Mouse (Mus musculus) CH12.LX (cell line): Measurements from ENCODE around the gene Ly6f. TPM values are rescaled to one million over a fixed set of nuclear protein-coding genes. Genes with fewer than 3 reads are reported as not detected.

Experiments
- DNase-seq: peaks from one replicate; pipeline ENCODE4 v3.0.0-alpha.2; 2013; ENCODE audit errors: extremely low read depth
- H3K27ac ChIP-seq: 2 replicates; pipeline ENCODE4 v1.5.1; 2012; ENCODE audit warnings: low read depth, mild to moderate bottlenecking, control low read depth, moderate library complexity; ENCODE audit not compliant: insufficient read depth
- H3K27me3 ChIP-seq: replicated peaks from 2 replicates; pipeline ENCODE3; 2012; ENCODE audit warnings: inconsistent platforms
- H3K36me3 ChIP-seq, 2 experiments: replicated peaks in 1 of 2; 2 replicates each; pipeline versions ENCODE3 to v1.6.1; 2012; ENCODE audit warnings: inconsistent platforms in 1 of 2, low read length in 1 of 2, mild to moderate bottlenecking in 1 of 2, mixed read lengths in 1 of 2, moderate library complexity in 1 of 2; ENCODE audit not compliant: control insufficient read depth in 1 of 2, insufficient read depth in 1 of 2
- H3K4me1 ChIP-seq, 2 experiments: 2 replicates each; pipeline ENCODE4 v1.6.1; 2012; ENCODE audit warnings: inconsistent platforms in 1 of 2, moderate library complexity in 1 of 2; ENCODE audit not compliant: insufficient read depth in 2 of 2, control insufficient read depth in 1 of 2
- H3K4me2 ChIP-seq: 2 replicates; pipeline ENCODE4 v1.6.1; 2012; ENCODE audit warnings: low read depth, mild to moderate bottlenecking, control low read depth; ENCODE audit not compliant: poor library complexity, insufficient read depth, severe bottlenecking
- H3K4me3 ChIP-seq, 3 experiments: fragments of 150-350 bp in 1 of 3; sonication (generic) in 1 of 3; replicated peaks in 1 of 3; 2 replicates each; pipeline versions ENCODE3 to v1.5.1; 2011 to 2012; ENCODE audit warnings: low read depth in 2 of 3, low read length in 2 of 3, mild to moderate bottlenecking in 2 of 3, moderate library complexity in 2 of 3, control low read depth in 1 of 3, improper control_type of control experiment in 1 of 3, inconsistent platforms in 1 of 3, mixed read lengths in 1 of 3; ENCODE audit not compliant: poor library complexity in 1 of 3
- H3K79me2 ChIP-seq: replicated peaks from 2 replicates; pipeline ENCODE4 v1.6.1; 2012; ENCODE audit warnings: mild to moderate bottlenecking, moderate library complexity; ENCODE audit not compliant: control insufficient read depth, poor library complexity, insufficient read depth, severe bottlenecking; ENCODE audit errors: extremely low read depth
- H3K9ac ChIP-seq: 2 replicates; pipeline ENCODE4 v1.6.1; 2012; ENCODE audit warnings: low read depth, mild to moderate bottlenecking, control low read depth, moderate library complexity; ENCODE audit not compliant: insufficient read depth
- H3K9me3 ChIP-seq: replicated peaks from 2 replicates; pipeline ENCODE3; 2012; ENCODE audit warnings: low read length, inconsistent platforms, mixed read lengths
- BHLHE40 ChIP-seq: IDR thresholded peaks from 2 replicates; pipeline ENCODE4 v1.6.1; 2011; ENCODE audit warnings: mild to moderate bottlenecking, low read depth, low read length, improper control_type of control experiment
- CHD2 ChIP-seq: IDR thresholded peaks from 2 replicates; pipeline ENCODE4 v1.6.1; 2011; ENCODE audit warnings: low read length, improper control_type of control experiment
- CTCF ChIP-seq, 2 experiments: IDR thresholded peaks in 1 of 2; conservative IDR thresholded peaks in 1 of 2; 2 replicates each; pipeline ENCODE4 v1.5.1; 2011 to 2012; ENCODE audit warnings: low read depth in 2 of 2, low read length in 2 of 2, improper control_type of control experiment in 1 of 2, inconsistent platforms in 1 of 2, mild to moderate bottlenecking in 1 of 2, moderate library complexity in 1 of 2
- E2F4 ChIP-seq: IDR thresholded peaks from 2 replicates; pipeline ENCODE4 v1.6.1; 2011; ENCODE audit warnings: low read depth, low read length, improper control_type of control experiment; ENCODE audit not compliant: insufficient replicate concordance
- ELF1 ChIP-seq: IDR thresholded peaks from 2 replicates; pipeline ENCODE4 v1.6.1; 2014; ENCODE audit warnings: low read depth, mild to moderate bottlenecking, inconsistent platforms, low read length, improper control_type of control experiment
- EP300 ChIP-seq: IDR thresholded peaks from 2 replicates; pipeline ENCODE4 v1.6.1; 2011; ENCODE audit warnings: low read length, improper control_type of control experiment
- GABPA ChIP-seq: IDR thresholded peaks from 2 replicates; pipeline ENCODE4 v1.6.1; 2012; ENCODE audit warnings: low read depth, low read length, improper control_type of control experiment, inconsistent platforms; ENCODE audit not compliant: insufficient replicate concordance
- IRF4 ChIP-seq: IDR thresholded peaks from 2 replicates; pipeline ENCODE4 v1.6.1; 2014; ENCODE audit warnings: low read depth, mild to moderate bottlenecking, inconsistent platforms, low read length, improper control_type of control experiment
- JUN ChIP-seq: IDR thresholded peaks from 2 replicates; pipeline ENCODE4 v1.6.1; 2011; ENCODE audit warnings: low read depth, mild to moderate bottlenecking, low read length, improper control_type of control experiment, moderate library complexity; ENCODE audit not compliant: insufficient read depth
- MAX ChIP-seq: IDR thresholded peaks from 2 replicates; pipeline ENCODE4 v1.6.1; 2011; ENCODE audit warnings: low read length, improper control_type of control experiment
- NELFE ChIP-seq: IDR thresholded peaks from 2 replicates; pipeline ENCODE4 v1.6.1; 2011; ENCODE audit warnings: low read depth, low read length, improper control_type of control experiment
- POLR2A ChIP-seq: IDR thresholded peaks from 2 replicates; pipeline ENCODE4 v1.6.1; 2011; ENCODE audit warnings: low read depth, mild to moderate bottlenecking, improper control_type of control experiment, low read length
- POLR2AphosphoS2 ChIP-seq: IDR thresholded peaks from 2 replicates; pipeline ENCODE4 v1.6.1; 2011; ENCODE audit warnings: low read depth, low read length, improper control_type of control experiment
- RAD21 ChIP-seq: IDR thresholded peaks from 2 replicates; pipeline ENCODE4 v1.6.1; 2011; ENCODE audit warnings: low read depth, mild to moderate bottlenecking, low read length, improper control_type of control experiment, moderate library complexity
- SIN3A ChIP-seq: IDR thresholded peaks from 2 replicates; pipeline ENCODE4 v1.6.1; 2012; ENCODE audit warnings: low read length, improper control_type of control experiment, inconsistent platforms
- TCF12 ChIP-seq: IDR thresholded peaks from 2 replicates; pipeline ENCODE4 v1.6.1; 2014; ENCODE audit warnings: low read depth, mild to moderate bottlenecking, inconsistent platforms, low read length, improper control_type of control experiment
- UBTF ChIP-seq: IDR thresholded peaks from 2 replicates; pipeline ENCODE4 v1.6.1; 2012; ENCODE audit warnings: low read depth, mild to moderate bottlenecking, inconsistent platforms, low read length, improper control_type of control experiment, moderate library complexity
- ZKSCAN1 ChIP-seq: IDR thresholded peaks from 2 replicates; pipeline ENCODE4 v1.6.1; 2012; ENCODE audit warnings: low read depth, inconsistent platforms, low read length, improper control_type of control experiment, borderline replicate concordance
- ZNF384 ChIP-seq: IDR thresholded peaks from 2 replicates; pipeline ENCODE4 v1.6.1; 2012; ENCODE audit warnings: low read depth, low read length, improper control_type of control experiment, inconsistent platforms
- dilution Hi-C: fragments of 300-500 bp; cut with MboI; formaldehyde crosslinking; loops from 2 replicates; pipeline ENCODE4 v1.14.3; 2020; ENCODE audit warnings: low sequenced_read_pairs; ENCODE audit not compliant: extremely low pct_unique_long_range_greater_than_20kb, extremely low pct_ligation_motif_present
- in situ Hi-C: fragments of 300-500 bp; cut with MboI; formaldehyde crosslinking; loops from 3 replicates; pipeline ENCODE4 v1.14.3; 2019; ENCODE audit warnings: low sequenced_read_pairs, low pct_ligation_motif_present, low pct_unique_long_range_greater_than_20kb, mixed read lengths
- polyA plus RNA-seq: library from polyadenylated mRNA; unstranded; fragments of >175 nt; gene quantifications from 2 replicates; pipeline ENCODE4 v1.2.1, GENCODE M21; 2012; ENCODE audit warnings: low read depth; ENCODE audit not compliant: insufficient read length
- total RNA-seq, 2 experiments: library from RNA; depleted of rRNA; stranded (reverse); fragments of 300-350 nt in 1 of 2; fragments of >200 nt in 1 of 2; gene quantifications; 2 replicates each; pipeline ENCODE4 v1.2.3; 2012 to 2014

Gene Ly6f
- total and polyA plus RNA-seq, 3 experiments: not detected

DNA sequence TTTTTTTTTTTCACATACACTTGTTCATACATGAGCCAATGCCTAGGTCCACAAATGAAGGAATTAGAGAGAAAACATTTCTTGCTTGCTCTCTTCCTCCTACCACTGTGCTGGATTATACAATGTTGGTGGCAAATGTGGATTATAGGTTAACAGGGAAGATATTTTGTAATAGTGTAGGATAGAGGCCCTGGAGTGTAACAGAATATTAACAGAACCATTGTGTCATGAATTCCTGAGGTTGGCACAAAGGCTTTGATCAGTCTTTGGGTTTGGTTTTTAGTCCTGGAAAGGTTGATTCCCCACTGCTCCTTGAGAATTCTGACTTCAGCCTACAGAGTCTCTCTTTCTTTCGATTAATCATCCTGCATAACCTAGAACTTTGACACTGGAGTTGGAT is 1.6 kb upstream of the Ly6f start:
- no peak overlapping the region for H3K27ac ChIP-seq
- peaks cover 0 to 4% of the 10 kb centered on the region in 2 experiments; a peak in 1 of 4 replicates for H3K4me1 ChIP-seq
- H3K4me3 ChIP-seq: no peak overlapping the region
- H3K9ac ChIP-seq: no peak overlapping the region
- no peaks in the 10 kb centered on the region for H3K36me3 ChIP-seq
- dilution Hi-C loops (no loop called here), in situ Hi-C loops (no loop called here)
- H3K4me2 ChIP-seq: no peak overlapping the region
- peaks cover 2% of the 10 kb centered on the region for H3K27me3 ChIP-seq
- no peak for TF ChIP-seq ELF1
- no peak for TF ChIP-seq EP300
- TF ChIP-seq ZNF384: no peak
- TF ChIP-seq SIN3A: no peak
- no peak for TF ChIP-seq JUN
- TF ChIP-seq RAD21: no peak
- TF ChIP-seq POLR2AphosphoS2: no peak
- TF ChIP-seq ZKSCAN1: no peak
- TF ChIP-seq BHLHE40: no peak
- no peak for TF ChIP-seq UBTF
- no peak for TF ChIP-seq MAX
- DNase-seq: no peak
- no peaks in the 10 kb centered on the region for H3K79me2 ChIP-seq
- no peaks in the 10 kb centered on the region for H3K9me3 ChIP-seq

DNA sequence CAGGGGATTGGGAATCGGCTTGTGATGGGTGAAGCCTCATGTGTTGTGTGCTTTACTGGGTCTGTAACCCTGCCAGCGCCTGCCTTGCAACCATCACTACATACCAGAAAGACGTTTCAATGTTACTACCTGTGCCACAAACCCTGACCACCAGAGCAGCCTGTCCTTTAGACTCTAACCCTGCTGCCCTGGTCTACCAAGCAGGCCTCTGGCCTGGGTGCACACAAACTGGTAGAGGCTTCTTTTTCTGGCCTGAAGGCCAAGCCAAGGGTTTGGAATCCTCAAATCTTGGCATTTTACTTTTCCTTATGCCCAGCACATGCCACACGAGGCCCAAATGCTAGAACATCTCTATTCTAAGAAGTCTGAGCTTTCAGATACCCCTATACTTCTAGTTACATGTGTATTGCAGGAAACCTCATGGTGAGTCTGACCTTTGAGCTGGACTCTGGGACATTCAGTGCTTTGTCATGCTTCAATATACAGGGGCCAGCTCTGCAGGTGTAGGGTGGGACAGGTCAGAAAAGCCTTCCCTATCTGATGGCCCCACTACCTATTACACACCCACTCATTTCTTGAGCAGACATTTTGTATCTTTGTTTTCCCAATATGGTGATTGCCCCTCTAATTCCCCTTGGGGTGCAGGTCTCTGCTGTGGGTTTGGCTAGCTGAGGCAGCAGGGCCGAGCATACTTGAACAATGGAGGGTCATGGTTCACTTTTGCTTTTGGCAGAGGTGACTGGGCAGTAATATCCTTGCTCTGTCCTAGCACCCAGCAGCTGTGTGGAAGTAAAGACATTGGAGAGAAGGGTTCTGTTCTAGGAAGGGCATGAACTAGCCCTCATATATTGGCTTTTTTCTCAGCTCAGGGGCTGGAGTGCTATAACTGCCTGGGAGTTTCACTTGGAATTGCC is 952 bp downstream of the Ly6f start:
- Histone ChIP-seq H3K4me1 (peaks cover 0 to 4% of the 10 kb centered on the region in 2 experiments; a peak in 1 of 4 replicates), H3K27ac (no peak overlapping the region)
- TF ChIP-seq ELF1: no peak
- no peak for TF ChIP-seq TCF12
- no peak for TF ChIP-seq GABPA
- no peak for TF ChIP-seq IRF4
- TF ChIP-seq CTCF (conservative IDR thresholded peaks at IDR 0.05 in 1 of 2, IDR thresholded peaks at IDR 0.05 in 1 of 2; ENCODE audit: low read depth in 2 of 2, low read length in 2 of 2): no peak
- TF ChIP-seq CHD2: no peak
- TF ChIP-seq NELFE: no peak
- no peak for TF ChIP-seq POLR2A
- TF ChIP-seq MAX: no peak
- TF ChIP-seq ZKSCAN1: no peak
- TF ChIP-seq E2F4: no peak
- TF ChIP-seq, all 38 proteins: peak for 0
- H3K36me3 ChIP-seq: no peaks in the 10 kb centered on the region
- no peak for DNase-seq
- H3K9me3 ChIP-seq: no peaks in the 10 kb centered on the region
- no peak overlapping the region for H3K4me3 ChIP-seq
- no peak overlapping the region for H3K9ac ChIP-seq
- H3K27me3 ChIP-seq: peaks cover 14% of the 10 kb centered on the region
- H3K79me2 ChIP-seq: no peaks in the 10 kb centered on the region
- in situ Hi-C loops (no loop called here), dilution Hi-C loops (no loop called here)
- no peak overlapping the region for H3K4me2 ChIP-seq
